Mouse (Mus musculus): ENCODE measurements around the gene Dlgap4. TPM values are rescaled to one million over a fixed set of nuclear protein-coding genes. Genes with fewer than 3 reads are reported as not detected.

Gene Dlgap4
- polyA plus RNA-seq, 1 experiment, result 175 TPM

DNA sequence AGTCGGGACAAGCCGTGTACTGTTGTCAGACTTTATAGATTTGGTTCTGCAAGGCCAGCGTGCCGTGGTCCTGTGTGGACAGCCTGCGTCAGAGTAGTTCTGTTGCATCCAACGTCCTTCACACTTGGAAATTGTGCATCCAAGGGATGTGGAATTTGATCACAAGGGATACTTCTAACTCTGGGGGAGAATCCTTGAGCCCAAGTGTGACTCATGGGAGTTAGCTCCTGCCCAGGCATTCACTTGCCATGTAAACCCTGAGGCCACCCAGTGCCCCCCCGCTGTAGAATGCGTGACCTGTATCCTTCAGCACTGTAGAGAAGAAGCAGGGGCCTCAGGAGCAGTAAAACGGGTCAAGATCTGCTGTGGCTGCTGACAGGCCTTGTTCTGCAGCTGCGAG, 44.7 kb downstream of the Dlgap4 start:
- H3K27me3 ChIP-seq (ENCODE audit: control insufficient read depth, insufficient read depth, low read length), result no peaks in the 10 kb centered on the region
- TF ChIP-seq POLR2A (IDR thresholded peaks at IDR 0.05; ENCODE audit: control insufficient read depth, low read depth, low read length) (no peak), CTCF (IDR thresholded peaks at IDR 0.05; ENCODE audit: control insufficient read depth, insufficient read depth, insufficient replicate concordance, low read depth, low read length) (no peak)
- no peak overlapping the region for H3K4me3 ChIP-seq (ENCODE audit: control insufficient read depth, low read depth, low read length)
- H3K36me3 ChIP-seq (ENCODE audit: control insufficient read depth, insufficient read depth, low read length), result no peaks in the 10 kb centered on the region
- peaks cover 4% of the 10 kb centered on the region for H3K4me1 ChIP-seq (ENCODE audit: control insufficient read depth, insufficient read depth, low read length)
- no peak overlapping the region for H3K27ac ChIP-seq (ENCODE audit: control insufficient read depth, insufficient read depth, low read depth, low read length)

DNA sequence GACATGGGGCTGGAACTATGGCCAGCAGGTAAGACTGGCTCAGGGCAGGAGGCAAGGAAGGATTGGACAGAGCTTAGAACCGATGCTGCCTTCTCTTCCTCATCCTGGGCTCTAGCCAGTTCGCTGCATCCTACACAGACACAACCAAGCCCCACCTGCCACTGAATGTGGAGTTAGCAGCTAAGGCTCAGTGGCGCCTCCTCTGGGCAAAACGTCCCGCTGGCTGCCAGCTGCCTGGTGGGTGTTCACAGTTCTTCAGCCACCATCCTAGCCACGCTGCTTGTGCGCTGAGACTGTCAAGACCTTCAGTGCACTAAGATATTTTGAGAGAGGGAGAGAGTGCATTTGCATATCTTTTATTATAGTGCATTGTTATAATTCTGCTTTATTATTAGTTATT, 45.2 kb downstream of the Dlgap4 start:
- Histone ChIP-seq H3K36me3 (ENCODE audit: control insufficient read depth, insufficient read depth, low read length) (no peaks in the 10 kb centered on the region), H3K4me3 (ENCODE audit: control insufficient read depth, low read depth, low read length) (no peak overlapping the region), H3K27ac (ENCODE audit: control insufficient read depth, insufficient read depth, low read depth, low read length) (no peak overlapping the region), H3K27me3 (ENCODE audit: control insufficient read depth, insufficient read depth, low read length) (no peaks in the 10 kb centered on the region), H3K4me1 (ENCODE audit: control insufficient read depth, insufficient read depth, low read length) (peaks cover 2% of the 10 kb centered on the region)
- TF ChIP-seq CTCF (IDR thresholded peaks at IDR 0.05; ENCODE audit: control insufficient read depth, insufficient read depth, insufficient replicate concordance, low read depth, low read length), result no peak

GRCm38 (mm10) chr2:156659981-156660380, 46.5 kb downstream of the Dlgap4 start:
- no peak overlapping the region for H3K27ac ChIP-seq (ENCODE audit: control insufficient read depth, insufficient read depth, low read depth, low read length)
- H3K4me3 ChIP-seq (ENCODE audit: control insufficient read depth, low read depth, low read length), result no peak overlapping the region
- H3K27me3 ChIP-seq (ENCODE audit: control insufficient read depth, insufficient read depth, low read length), result no peaks in the 10 kb centered on the region
- no peaks in the 10 kb centered on the region for H3K36me3 ChIP-seq (ENCODE audit: control insufficient read depth, insufficient read depth, low read length)
- H3K4me1 ChIP-seq (ENCODE audit: control insufficient read depth, insufficient read depth, low read length), result peaks cover 2% of the 10 kb centered on the region
- no peak for TF ChIP-seq POLR2A (IDR thresholded peaks at IDR 0.05; ENCODE audit: control insufficient read depth, low read depth, low read length)
- no peak for TF ChIP-seq CTCF (IDR thresholded peaks at IDR 0.05; ENCODE audit: control insufficient read depth, insufficient read depth, insufficient replicate concordance, low read depth, low read length)

DNA sequence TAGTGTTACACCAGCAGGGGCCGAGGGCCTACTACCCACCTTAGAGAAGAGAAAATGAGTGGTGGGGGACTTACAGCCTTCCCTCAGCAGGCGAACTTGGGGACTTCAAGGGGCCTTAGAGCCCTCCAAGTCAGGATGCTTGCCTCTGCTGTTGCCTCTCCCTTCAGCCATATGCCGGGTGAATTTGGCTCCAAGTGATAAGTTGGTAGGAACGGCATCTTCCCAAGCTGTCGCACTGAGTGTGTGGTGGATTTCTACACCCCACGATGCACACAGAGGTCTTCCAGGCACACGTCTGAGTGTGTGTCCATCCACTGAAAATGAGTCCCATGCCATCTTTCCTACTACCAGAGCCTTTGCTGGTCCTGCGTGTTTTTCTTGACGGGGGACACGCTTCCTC, 49.7 kb downstream of the Dlgap4 start:
- Histone ChIP-seq H3K36me3 (ENCODE audit: control insufficient read depth, insufficient read depth, low read length) (no peaks in the 10 kb centered on the region), H3K4me3 (ENCODE audit: control insufficient read depth, low read depth, low read length) (no peak overlapping the region), H3K27ac (ENCODE audit: control insufficient read depth, insufficient read depth, low read depth, low read length) (no peak overlapping the region), H3K4me1 (ENCODE audit: control insufficient read depth, insufficient read depth, low read length) (peaks cover 7% of the 10 kb centered on the region), H3K27me3 (ENCODE audit: control insufficient read depth, insufficient read depth, low read length) (no peaks in the 10 kb centered on the region)
- TF ChIP-seq CTCF (IDR thresholded peaks at IDR 0.05; ENCODE audit: control insufficient read depth, insufficient read depth, insufficient replicate concordance, low read depth, low read length) (no peak), POLR2A (IDR thresholded peaks at IDR 0.05; ENCODE audit: control insufficient read depth, low read depth, low read length) (no peak)

DNA sequence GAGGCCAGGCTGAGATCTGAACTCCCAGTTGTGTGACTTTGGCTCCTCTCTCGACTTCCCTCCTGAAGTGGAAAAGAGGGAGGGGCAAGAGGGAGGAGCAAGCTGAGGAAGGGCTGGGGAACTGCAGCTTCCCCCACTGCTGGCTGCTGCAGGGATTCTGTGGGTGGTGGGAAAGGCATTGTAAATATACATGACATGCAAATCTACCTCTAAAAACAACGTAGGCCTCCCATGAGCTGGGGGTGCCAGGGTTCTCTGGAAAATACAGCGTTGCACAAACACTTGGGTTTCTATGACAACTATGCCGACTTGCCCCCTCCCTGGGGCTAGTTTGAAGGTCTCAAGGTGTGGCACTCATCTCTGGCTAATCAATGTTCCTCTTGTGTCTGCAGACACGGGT, 50.9 kb downstream of the Dlgap4 start:
- Histone ChIP-seq H3K27ac (ENCODE audit: control insufficient read depth, insufficient read depth, low read depth, low read length) (no peak overlapping the region), H3K36me3 (ENCODE audit: control insufficient read depth, insufficient read depth, low read length) (no peaks in the 10 kb centered on the region), H3K4me3 (ENCODE audit: control insufficient read depth, low read depth, low read length) (no peak overlapping the region), H3K27me3 (ENCODE audit: control insufficient read depth, insufficient read depth, low read length) (no peaks in the 10 kb centered on the region), H3K4me1 (ENCODE audit: control insufficient read depth, insufficient read depth, low read length) (peaks cover 5% of the 10 kb centered on the region)
- TF ChIP-seq CTCF (IDR thresholded peaks at IDR 0.05; ENCODE audit: control insufficient read depth, insufficient read depth, insufficient replicate concordance, low read depth, low read length) (no peak), POLR2A (IDR thresholded peaks at IDR 0.05; ENCODE audit: control insufficient read depth, low read depth, low read length) (no peak)

GRCm38 (mm10) chr2:156664993-156665518, 51.6 kb downstream of the Dlgap4 start:
- H3K27me3 ChIP-seq (ENCODE audit: control insufficient read depth, insufficient read depth, low read length), result no peaks in the 10 kb centered on the region
- H3K4me1 ChIP-seq (ENCODE audit: control insufficient read depth, insufficient read depth, low read length), result peaks cover 5% of the 10 kb centered on the region
- H3K36me3 ChIP-seq (ENCODE audit: control insufficient read depth, insufficient read depth, low read length), result no peaks in the 10 kb centered on the region
- no peak overlapping the region for H3K27ac ChIP-seq (ENCODE audit: control insufficient read depth, insufficient read depth, low read depth, low read length)
- no peak for TF ChIP-seq POLR2A (IDR thresholded peaks at IDR 0.05; ENCODE audit: control insufficient read depth, low read depth, low read length)
- TF ChIP-seq CTCF (IDR thresholded peaks at IDR 0.05; ENCODE audit: control insufficient read depth, insufficient read depth, insufficient replicate concordance, low read depth, low read length), result no peak
- H3K4me3 ChIP-seq (ENCODE audit: control insufficient read depth, low read depth, low read length), result no peak overlapping the region

DNA sequence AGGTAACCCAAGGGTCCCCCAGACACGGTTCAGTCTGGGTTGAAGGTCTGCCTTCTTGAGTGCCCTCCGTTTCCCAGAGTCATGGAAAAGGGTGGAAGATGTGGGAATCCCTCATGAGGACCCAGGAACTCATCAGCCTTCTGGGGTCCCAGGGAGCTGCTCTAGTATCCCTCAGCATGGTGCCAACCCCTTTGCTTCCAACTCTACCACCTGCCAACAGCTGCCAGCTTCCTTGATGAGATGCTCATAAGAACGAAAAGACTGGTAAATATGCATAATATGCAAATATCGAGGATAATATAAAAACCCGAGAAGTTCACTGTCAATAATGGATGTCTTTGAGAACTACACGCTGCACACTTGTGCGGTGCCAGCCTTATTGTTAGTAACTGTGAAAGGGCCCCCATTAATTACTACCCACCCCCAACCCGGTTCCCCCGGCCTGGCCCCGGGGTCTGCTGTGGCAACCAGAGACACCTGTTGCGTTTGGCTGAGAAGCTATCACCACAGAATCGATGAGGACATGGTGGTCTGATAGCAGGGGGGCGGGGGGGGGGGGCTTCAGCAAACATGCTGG, 52.2 kb downstream of the Dlgap4 start:
- TF ChIP-seq POLR2A (IDR thresholded peaks at IDR 0.05; ENCODE audit: control insufficient read depth, low read depth, low read length) (no peak), CTCF (IDR thresholded peaks at IDR 0.05; ENCODE audit: control insufficient read depth, insufficient read depth, insufficient replicate concordance, low read depth, low read length) (no peak)
- no peaks in the 10 kb centered on the region for H3K27me3 ChIP-seq (ENCODE audit: control insufficient read depth, insufficient read depth, low read length)
- H3K27ac ChIP-seq (ENCODE audit: control insufficient read depth, insufficient read depth, low read depth, low read length), result no peak overlapping the region
- H3K36me3 ChIP-seq (ENCODE audit: control insufficient read depth, insufficient read depth, low read length), result no peaks in the 10 kb centered on the region
- H3K4me1 ChIP-seq (ENCODE audit: control insufficient read depth, insufficient read depth, low read length), result peaks cover 5% of the 10 kb centered on the region
- no peak overlapping the region for H3K4me3 ChIP-seq (ENCODE audit: control insufficient read depth, low read depth, low read length)

All from testis, adult 2 months (tissue).